Mouse (Mus musculus) embryonic facial prominence, embryonic 14.5 days (tissue): ENCODE data around the gene Tcaf3. TPM values are rescaled to one million over a fixed set of nuclear protein-coding genes. Genes with fewer than 3 reads are reported as not detected.
A peak's percentile ranks its signal among the peaks of the same experiment; 100 is the strongest.

Experiments
- ATAC-seq: fragments of 200-750 bp; cut with Nextera tagmentation; 2 replicates; pipeline ENCODE4 v1.8.0; 2017; ENCODE audit warnings: low read depth, moderate number of reproducible peaks, moderate TSS enrichment
- DNase-seq: peaks from one replicate; pipeline ENCODE4 v3.0.0-alpha.2; 2015; ENCODE audit warnings: low spot score
- H3K27ac ChIP-seq: fragments of 300-500 bp; sonication (generic); replicated peaks from 2 replicates; pipeline ENCODE4 v1.5.1; 2014; ENCODE audit warnings: low read depth, mild to moderate bottlenecking, low read length, moderate library complexity
- H3K27me3 ChIP-seq: fragments of 300-500 bp; sonication (generic); replicated peaks from 2 replicates; pipeline ENCODE4 v1.6.1; 2014; ENCODE audit warnings: low read length; ENCODE audit not compliant: control insufficient read depth, insufficient read depth
- H3K36me3 ChIP-seq: fragments of 300-500 bp; sonication (generic); 2 replicates; pipeline ENCODE4 v1.6.1; 2014; ENCODE audit warnings: low read length, mixed read lengths; ENCODE audit not compliant: control insufficient read depth, insufficient read depth
- H3K4me1 ChIP-seq: fragments of 300-500 bp; sonication (generic); 2 replicates; pipeline ENCODE4 v1.6.1; 2014; ENCODE audit warnings: antibody characterized with exemption, low read length; ENCODE audit not compliant: control insufficient read depth, insufficient read depth
- H3K4me2 ChIP-seq: fragments of 300-500 bp; sonication (generic); 2 replicates; pipeline ENCODE4 v1.6.1; 2014; ENCODE audit warnings: low read depth, mild to moderate bottlenecking, low read length, moderate library complexity, mixed read lengths
- H3K4me3 ChIP-seq: fragments of 300-500 bp; sonication (generic); 2 replicates; pipeline ENCODE4 v1.5.1; 2014; ENCODE audit warnings: low read depth, mild to moderate bottlenecking, low read length
- H3K9ac ChIP-seq: fragments of 300-500 bp; sonication (generic); 2 replicates; pipeline ENCODE4 v1.6.1; 2014; ENCODE audit warnings: low read depth, mild to moderate bottlenecking, low read length, moderate library complexity, mixed read lengths
- H3K9me3 ChIP-seq: fragments of 300-500 bp; sonication (generic); 2 replicates; pipeline ENCODE4 v1.6.1; 2016; ENCODE audit warnings: low read length; ENCODE audit not compliant: control insufficient read depth
- WGBS: fragments of 180-500 bp; shearing (Covaris S2); extraction: QIAGEN DNeasy Blood & Tissue Kit; methylation state at CpG from one replicate; pipeline ENCODE4 v1.1.7; 2014; 5-methylcytosine and 5-hydroxymethylcytosine counted together
- polyA plus RNA-seq: library from polyadenylated mRNA; unstranded; fragments of >200 nt; fragmentation: Nextera tagmentation; extraction: Ambion mirVana; gene quantifications from 2 replicates; pipeline ENCODE4 v1.2.1, GENCODE M21; 2014

The Tcaf3 gene
- polyA plus RNA-seq, 1 experiment from 2014 or later: not detected

- H3K36me3 ChIP-seq: no peaks in the 10 kb centered on the region
- H3K4me1 ChIP-seq: no peaks in the 10 kb centered on the region
- no peaks in the 10 kb centered on the region for H3K9me3 ChIP-seq
- no peak overlapping the region for H3K9ac ChIP-seq
- DNase-seq (no peak), ATAC-seq (no peak)
- H3K27me3 ChIP-seq: no peaks in the 10 kb centered on the region
- no peak overlapping the region for H3K4me3 ChIP-seq
- no peak overlapping the region for H3K4me2 ChIP-seq
- H3K27ac ChIP-seq: no peak overlapping the region
- WGBS: 80% methylated on average over 5 of the region's 5 CpGs
Observed at GRCm38 (mm10) chr6:42586569-42586968, 10.9 kb downstream of the Tcaf3 start.

- H3K27ac ChIP-seq: no peak overlapping the region
Observed at GRCm38 (mm10) chr6:42583488-42583872, 14.0 kb downstream of the Tcaf3 start.

GRCm38 (mm10) chr6:42582741-42583487 is 14.6 kb downstream of the Tcaf3 start:
- Histone ChIP-seq H3K27ac (no peak overlapping the region), H3K36me3 (no peaks in the 10 kb centered on the region), H3K4me3 (no peak overlapping the region), H3K4me2 (peak overlapping the region; percentile 40), H3K27me3 (no peaks in the 10 kb centered on the region), H3K4me1 (no peaks in the 10 kb centered on the region), H3K9ac (no peak overlapping the region), H3K9me3 (no peaks in the 10 kb centered on the region)
- WGBS: 52% methylated on average over 9 of the region's 9 CpGs
- no peak for ATAC-seq
- DNase-seq: no peak

More at GRCm38 (mm10) chr6:42583488-42583872, 14.0 kb downstream of the Tcaf3 start:
- H3K9ac ChIP-seq: no peak overlapping the region
- ATAC-seq (no peak), DNase-seq (peak; percentile 62)
- no peaks in the 10 kb centered on the region for H3K36me3 ChIP-seq
- no peaks in the 10 kb centered on the region for H3K4me1 ChIP-seq
- no peak overlapping the region for H3K4me3 ChIP-seq
- WGBS: under 1% methylated on average over 7 of the region's 7 CpGs
- peak overlapping the region; percentile 40 for H3K4me2 ChIP-seq
- H3K9me3 ChIP-seq: no peaks in the 10 kb centered on the region
- H3K27me3 ChIP-seq: no peaks in the 10 kb centered on the region

- no peak overlapping the region for H3K27ac ChIP-seq
- no peak overlapping the region for H3K9ac ChIP-seq
- no peaks in the 10 kb centered on the region for H3K27me3 ChIP-seq
- 78% methylated on average over 4 of the region's 4 CpGs for WGBS
- no peaks in the 10 kb centered on the region for H3K4me1 ChIP-seq
- ATAC-seq (no peak), DNase-seq (no peak)
- no peaks in the 10 kb centered on the region for H3K9me3 ChIP-seq
- no peak overlapping the region for H3K4me3 ChIP-seq
- H3K36me3 ChIP-seq: no peaks in the 10 kb centered on the region
- no peak overlapping the region for H3K4me2 ChIP-seq
Observed at GRCm38 (mm10) chr6:42578678-42579077, 18.8 kb downstream of the Tcaf3 start.

GRCm38 (mm10) chr6:42577433-42577832 is 20.1 kb downstream of the Tcaf3 start:
- Histone ChIP-seq H3K36me3 (no peaks in the 10 kb centered on the region), H3K4me3 (no peak overlapping the region), H3K9ac (no peak overlapping the region), H3K4me1 (no peaks in the 10 kb centered on the region), H3K27me3 (no peaks in the 10 kb centered on the region), H3K27ac (no peak overlapping the region), H3K9me3 (no peaks in the 10 kb centered on the region), H3K4me2 (no peak overlapping the region)
- DNase-seq: no peak
- 96% methylated on average over 2 of the region's 2 CpGs for WGBS
- ATAC-seq: no peak

- Histone ChIP-seq H3K4me3 (no peak overlapping the region), H3K9me3 (no peaks in the 10 kb centered on the region), H3K9ac (no peak overlapping the region), H3K36me3 (no peaks in the 10 kb centered on the region), H3K27me3 (no peaks in the 10 kb centered on the region), H3K4me1 (no peaks in the 10 kb centered on the region), H3K4me2 (no peak overlapping the region), H3K27ac (no peak overlapping the region)
- WGBS: 57% methylated on average over 2 of the region's 2 CpGs
- ATAC-seq (no peak), DNase-seq (peak; percentile 5)
Observed at GRCm38 (mm10) chr6:42568205-42568604, 29.3 kb downstream of the Tcaf3 start.

- Histone ChIP-seq H3K27ac (no peak overlapping the region), H3K36me3 (no peaks in the 10 kb centered on the region), H3K4me1 (no peaks in the 10 kb centered on the region), H3K27me3 (no peaks in the 10 kb centered on the region), H3K4me2 (no peak overlapping the region), H3K4me3 (no peak overlapping the region), H3K9me3 (no peaks in the 10 kb centered on the region), H3K9ac (no peak overlapping the region)
- no peak for ATAC-seq
- no peak for DNase-seq
- 86% methylated on average over 2 of the region's 2 CpGs for WGBS
Observed at GRCm38 (mm10) chr6:42566076-42566598, 31.4 kb downstream of the Tcaf3 start.

GRCm38 (mm10) chr6:42562280-42562679 is 35.2 kb downstream of the Tcaf3 start:
- Histone ChIP-seq H3K36me3 (no peaks in the 10 kb centered on the region), H3K4me2 (no peak overlapping the region), H3K4me3 (no peak overlapping the region), H3K9me3 (no peaks in the 10 kb centered on the region), H3K4me1 (no peaks in the 10 kb centered on the region), H3K9ac (no peak overlapping the region), H3K27ac (no peak overlapping the region), H3K27me3 (no peaks in the 10 kb centered on the region)
- ATAC-seq (no peak), DNase-seq (peak; percentile 31)
- 35% methylated on average over 2 of the region's 2 CpGs for WGBS

GRCm38 (mm10) chr6:42560885-42561284 is 36.6 kb downstream of the Tcaf3 start:
- Histone ChIP-seq H3K4me1 (no peaks in the 10 kb centered on the region), H3K9ac (no peak overlapping the region), H3K27ac (no peak overlapping the region), H3K4me3 (no peak overlapping the region), H3K27me3 (no peaks in the 10 kb centered on the region), H3K4me2 (no peak overlapping the region), H3K36me3 (no peaks in the 10 kb centered on the region), H3K9me3 (no peaks in the 10 kb centered on the region)
- no peak for ATAC-seq
- WGBS: 69% methylated on average over 5 of the region's 5 CpGs
- DNase-seq: no peak
